Comparison of ENCODE assay signal across 21 mouse cellular contexts in the genomic region with DNA sequence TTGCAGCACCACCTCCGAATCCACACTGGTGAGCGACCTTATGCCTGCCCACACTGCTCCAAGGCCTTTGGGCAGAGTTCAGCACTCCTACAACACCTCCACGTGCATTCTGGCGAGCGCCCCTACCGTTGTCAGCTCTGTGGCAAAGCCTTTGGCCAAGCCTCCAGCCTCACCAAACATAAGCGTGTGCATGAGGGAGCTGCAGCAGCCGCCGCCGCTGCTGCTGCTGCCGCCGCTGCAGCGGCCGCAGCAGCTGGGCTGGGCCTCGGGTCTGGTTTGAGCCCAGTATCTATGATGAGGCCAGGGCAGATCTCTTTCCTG. TPM values are rescaled to one million over a fixed set of nuclear protein-coding genes. Genes with fewer than 3 reads are reported as not detected.
DNase-seq lines count a peak whose midpoint lies in the region; ATAC-seq lines count a peak whose summit lies in the region.
"Had no signal": no experiment of that assay in that cellular context is flagged by ENCODE, and none has a peak within 500 bp of the region (broad histone marks: within the 10 kb centered on the region; RNA-seq: fewer than 3 reads in every experiment).

No protein-coding gene starts in this region.

- peaks cover 34% of the 10 kb centered on the region for H3K36me3 ChIP-seq in hindbrain, embryonic 13.5 days
- H3K36me3 ChIP-seq in hindbrain, embryonic 16.5 days (ENCODE audit: control insufficient read depth, insufficient read depth, low read length), result peaks cover 19% of the 10 kb centered on the region
- H3K36me3 ChIP-seq in neural tube, embryonic 13.5 days, result peaks cover 34% of the 10 kb centered on the region
- H3K36me3 ChIP-seq in limb, embryonic 12.5 days, result peaks cover 49% of the 10 kb centered on the region

- no peak overlapping the region for H3K4me3 ChIP-seq in hindbrain, embryonic 13.5 days
- no peak overlapping the region for H3K4me3 ChIP-seq in hindbrain, embryonic 16.5 days (ENCODE audit: low read length)
- H3K4me3 ChIP-seq in neural tube, embryonic 13.5 days, result no peak overlapping the region
- 0 out of 2 replicates have a peak overlapping the region, but pooled peaks have one; percentile 1 for H3K4me3 ChIP-seq in limb, embryonic 12.5 days (replicated peaks)
- H3K4me3 ChIP-seq: embryonic facial prominence, embryonic 13.5 days; heart, embryonic 13.5 days; intestine, embryonic 15.5 days had no signal

- H3K4me1 ChIP-seq in hindbrain, embryonic 13.5 days (replicated peaks), result peaks cover 59% of the 10 kb centered on the region
- H3K4me1 ChIP-seq in hindbrain, embryonic 16.5 days (ENCODE audit: control insufficient read depth, insufficient read depth, low read depth, low read length), result peaks cover 15% of the 10 kb centered on the region
- peaks cover 51% of the 10 kb centered on the region for H3K4me1 ChIP-seq in neural tube, embryonic 13.5 days (replicated peaks)
- peaks cover 11% of the 10 kb centered on the region for H3K4me1 ChIP-seq in limb, embryonic 12.5 days (replicated peaks)

- no peak overlapping the region for H3K4me2 ChIP-seq in hindbrain, embryonic 13.5 days
- H3K4me2 ChIP-seq in hindbrain, embryonic 16.5 days (ENCODE audit: low read length), result no peak overlapping the region
- H3K4me2 ChIP-seq in neural tube, embryonic 13.5 days, result no peak overlapping the region
- H3K4me2 ChIP-seq in limb, embryonic 12.5 days, result no peak overlapping the region
- H3K4me2 ChIP-seq: embryonic facial prominence, embryonic 13.5 days; forebrain, embryonic 13.5 days; heart, embryonic 13.5 days; intestine, embryonic 15.5 days had no signal

- no peak for ATAC-seq in hindbrain, embryonic 13.5 days (ENCODE audit: low FRiP score)
- no peak for ATAC-seq in hindbrain, embryonic 16.5 days
- no peak for ATAC-seq in neural tube, embryonic 13.5 days (ENCODE audit: low read depth)
- ATAC-seq in limb, embryonic 12.5 days (ENCODE audit: insufficient number of reproducible peaks, insufficient read depth, low FRiP score, low TSS enrichment, low read depth), result no peak
- ATAC-seq: forebrain, embryonic 13.5 days; intestine, embryonic 15.5 days had no signal

- peak overlapping the region; percentile 53; the same call in 1 of the 2 replicates for H3K9ac ChIP-seq in hindbrain, embryonic 13.5 days
- no peak overlapping the region for H3K9ac ChIP-seq in hindbrain, embryonic 16.5 days (ENCODE audit: low read depth, low read length)
- 0 out of 2 replicates have a peak overlapping the region, but pooled peaks have one; percentile 38 for H3K9ac ChIP-seq in neural tube, embryonic 13.5 days
- no peak overlapping the region for H3K9ac ChIP-seq in limb, embryonic 12.5 days (replicated peaks)
- H3K9ac ChIP-seq: embryonic facial prominence, embryonic 13.5 days; forebrain, embryonic 13.5 days; heart, embryonic 13.5 days; intestine, embryonic 15.5 days had no signal

- DNase-seq in neural tube, embryonic 10.5 days (ENCODE audit: extremely low spot score, low spot score), result no peak
- DNase-seq in ZHBTc4 (ENCODE audit: low read depth, low spot score), result peak; percentile 56
- DNase-seq in layer of hippocampus, postnatal 25 days (ENCODE audit: extremely low spot score in 1 of 2, low spot score in 1 of 2), result no peak
- no peak for DNase-seq in lung, postnatal 36 days
- DNase-seq: adrenal gland, adult 8-10 months; adrenal gland, postnatal 36 days; cerebellum, adult 2 months; gastrocnemius, postnatal 36 days; heart, postnatal 36 days had no signal

- H3K27me3 ChIP-seq in hindbrain, embryonic 13.5 days, result no peaks in the 10 kb centered on the region
- no peaks in the 10 kb centered on the region for H3K27me3 ChIP-seq in hindbrain, embryonic 16.5 days (replicated peaks; ENCODE audit: control insufficient read depth, insufficient read depth, low read length)
- H3K27me3 ChIP-seq in neural tube, embryonic 13.5 days, result no peaks in the 10 kb centered on the region
- no peaks in the 10 kb centered on the region for H3K27me3 ChIP-seq in limb, embryonic 12.5 days
- H3K27me3 ChIP-seq: embryonic facial prominence, embryonic 13.5 days; forebrain, embryonic 13.5 days; heart, embryonic 13.5 days; intestine, embryonic 15.5 days had no signal

- WGBS in hindbrain, embryonic 13.5 days, result 91% methylated on average over 15 of the region's 15 CpGs
- 92% methylated on average over 15 of the region's 15 CpGs for WGBS in hindbrain, embryonic 16.5 days
- 96% methylated on average over 15 of the region's 15 CpGs for WGBS in neural tube, embryonic 13.5 days
- 95% methylated on average over 15 of the region's 15 CpGs for WGBS in limb, embryonic 12.5 days

- peaks cover 7% of the 10 kb centered on the region; the same call in 1 of the 2 replicates for H3K9me3 ChIP-seq in hindbrain, embryonic 13.5 days
- H3K9me3 ChIP-seq in hindbrain, embryonic 16.5 days (ENCODE audit: control insufficient read depth, low read length), result peaks cover 2% of the 10 kb centered on the region; the same call in 1 of the 2 replicates
- peaks cover 7% of the 10 kb centered on the region; the same call in 1 of the 2 replicates for H3K9me3 ChIP-seq in neural tube, embryonic 13.5 days
- peaks cover 24% of the 10 kb centered on the region for H3K9me3 ChIP-seq in limb, embryonic 12.5 days
- H3K9me3 ChIP-seq: intestine, embryonic 15.5 days had no signal

- H3K27ac ChIP-seq in hindbrain, embryonic 13.5 days, result no peak overlapping the region
- no peak overlapping the region for H3K27ac ChIP-seq in hindbrain, embryonic 16.5 days (ENCODE audit: low read depth, low read length)
- no peak overlapping the region for H3K27ac ChIP-seq in neural tube, embryonic 13.5 days (replicated peaks)
- H3K27ac ChIP-seq in limb, embryonic 12.5 days, result no peak overlapping the region
- H3K27ac ChIP-seq: embryonic facial prominence, embryonic 13.5 days; forebrain, embryonic 13.5 days; heart, embryonic 13.5 days; intestine, embryonic 15.5 days had no signal

RNA-seq across cellular contexts. Expression of a gene that starts 3.5 kb away (rescaled TPM):
- 77.4 and 79.9 TPM in 2 replicates for polyA plus RNA-seq in hindbrain, embryonic 13.5 days (2015; fragmentation: Nextera tagmentation; extraction: Ambion mirVana)
- 55.3 and 65.3 TPM in 2 replicates for polyA plus RNA-seq in hindbrain, embryonic 16.5 days (2015; fragmentation: Nextera tagmentation; extraction: Ambion mirVana)
- 76.4 and 77.7 TPM in 2 replicates for polyA plus RNA-seq in neural tube, embryonic 13.5 days (2015; fragmentation: Nextera tagmentation; extraction: Ambion mirVana)
- polyA plus RNA-seq in limb, embryonic 12.5 days (2016; fragmentation: Nextera tagmentation; extraction: Ambion mirVana), result 61.1 and 68.1 TPM in 2 replicates
- total RNA-seq in layer of hippocampus, postnatal 25 days (2021), result 10 to 100 TPM; 29.0 to 32.5 TPM

RNA-seq across cellular contexts. Expression of a gene that starts 3.9 kb away (rescaled TPM):
- polyA plus RNA-seq in hindbrain, embryonic 13.5 days (2015; fragmentation: Nextera tagmentation; extraction: Ambion mirVana), result 90.1 and 92.0 TPM in 2 replicates
- polyA plus RNA-seq in hindbrain, embryonic 16.5 days (2015; fragmentation: Nextera tagmentation; extraction: Ambion mirVana), result 113 and 119 TPM in 2 replicates
- 88.6 and 91.9 TPM in 2 replicates for polyA plus RNA-seq in neural tube, embryonic 13.5 days (2015; fragmentation: Nextera tagmentation; extraction: Ambion mirVana)
- polyA plus RNA-seq in limb, embryonic 12.5 days (2016; fragmentation: Nextera tagmentation; extraction: Ambion mirVana), result 52.9 and 59.4 TPM in 2 replicates
- 10 to 100 TPM; 72.7 to 85.3 TPM for total RNA-seq in layer of hippocampus, postnatal 25 days (2021)

RNA-seq across cellular contexts. Expression of a gene that starts 18.8 kb away (rescaled TPM):
- 34.8 and 37.3 TPM in 2 replicates for polyA plus RNA-seq in hindbrain, embryonic 13.5 days (2015; fragmentation: Nextera tagmentation; extraction: Ambion mirVana)
- polyA plus RNA-seq in hindbrain, embryonic 16.5 days (2015; fragmentation: Nextera tagmentation; extraction: Ambion mirVana), result 43.1 and 52.0 TPM in 2 replicates
- 35.7 and 36.7 TPM in 2 replicates for polyA plus RNA-seq in neural tube, embryonic 13.5 days (2015; fragmentation: Nextera tagmentation; extraction: Ambion mirVana)
- polyA plus RNA-seq in limb, embryonic 12.5 days (2016; fragmentation: Nextera tagmentation; extraction: Ambion mirVana), result 22.9 and 29.5 TPM in 2 replicates
- 10 to 100 TPM; 59.1 to 77.1 TPM for total RNA-seq in layer of hippocampus, postnatal 25 days (2021)

RNA-seq across cellular contexts. Expression of a gene that starts 25.7 kb away (rescaled TPM):
- polyA plus RNA-seq in hindbrain, embryonic 13.5 days (2015; fragmentation: Nextera tagmentation; extraction: Ambion mirVana), result 0.30 and 0.54 TPM in 2 replicates
- 0.39 and 0.60 TPM in 2 replicates for polyA plus RNA-seq in hindbrain, embryonic 16.5 days (2015; fragmentation: Nextera tagmentation; extraction: Ambion mirVana)
- 0.17 TPM in 1 of 2 replicates, not detected in the other for polyA plus RNA-seq in neural tube, embryonic 13.5 days (2015; fragmentation: Nextera tagmentation; extraction: Ambion mirVana)
- not detected in 2 replicates for polyA plus RNA-seq in limb, embryonic 12.5 days (2016; fragmentation: Nextera tagmentation; extraction: Ambion mirVana)
- total RNA-seq in layer of hippocampus, postnatal 25 days (2021), result under 1 TPM; 0.23 to 0.30 TPM
- total RNA-seq: adrenal gland, postnatal 36 days; gastrocnemius, adult 8-10 months; heart, postnatal 36 days had no signal
- polyA plus RNA-seq: C2C12; heart, embryonic 13.5 days; heart, postnatal 0 days; hindbrain, embryonic 11.5 days; intestine, embryonic 15.5 days had no signal

RNA-seq across cellular contexts. Expression of a gene that starts 28.9 kb away (rescaled TPM):
- 4.2 and 5.3 TPM in 2 replicates for polyA plus RNA-seq in hindbrain, embryonic 13.5 days (2015; fragmentation: Nextera tagmentation; extraction: Ambion mirVana)
- 4.2 and 4.3 TPM in 2 replicates for polyA plus RNA-seq in hindbrain, embryonic 16.5 days (2015; fragmentation: Nextera tagmentation; extraction: Ambion mirVana)
- polyA plus RNA-seq in neural tube, embryonic 13.5 days (2015; fragmentation: Nextera tagmentation; extraction: Ambion mirVana), result 3.1 and 3.2 TPM in 2 replicates
- 5.9 and 7.6 TPM in 2 replicates for polyA plus RNA-seq in limb, embryonic 12.5 days (2016; fragmentation: Nextera tagmentation; extraction: Ambion mirVana)
- total RNA-seq in layer of hippocampus, postnatal 25 days (2021), result 1 to 10 TPM in 1 of 2 experiments, under 1 TPM in 1; 0.59 to 1.2 TPM

Comparison
In these comparisons a context has a peak if more than half of its experiments do, and no peak if none do; other contexts are left out.
1. H3K9ac ChIP-seq: peak in hindbrain, embryonic 13.5 days (single experiment) and neural tube, embryonic 13.5 days (single experiment); none in hindbrain, embryonic 16.5 days (single experiment) and limb, embryonic 12.5 days (single experiment).